Mouse (Mus musculus) left cerebral cortex, adult 11 months (tissue): ENCODE data around the gene Rasd1.

Experiments used
- DNase-seq: peaks from one replicate; pipeline ENCODE4 v3.0.0; 2022; ENCODE audit warnings: low spot score

Gene Rasd1

DNA sequence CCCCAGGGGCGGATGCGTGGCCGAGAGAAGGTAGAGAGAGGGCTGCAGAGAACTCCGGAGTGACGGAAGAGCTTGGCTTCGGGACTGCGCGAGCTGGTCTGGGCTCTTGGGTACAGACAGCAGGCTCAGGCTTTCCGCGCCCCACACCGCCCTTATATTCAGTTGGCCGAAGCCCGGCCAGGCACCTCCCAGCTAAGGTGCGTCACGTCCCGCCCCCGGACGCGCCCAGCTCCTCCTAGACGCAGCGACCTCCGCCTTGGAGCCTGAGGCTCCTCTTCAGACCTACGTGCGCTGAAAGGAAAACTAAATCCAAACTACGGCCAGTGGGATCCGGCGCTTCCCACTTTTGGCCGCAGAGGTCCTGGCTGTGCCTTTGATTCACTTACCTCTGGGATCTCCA, at the start of gene Rasd1:
TSS of gene Rasd1 (minus strand) at position 127 of the 400 bp plus-strand sequence.
- DNase-seq: peak; percentile 37

GRCm38 (mm10) chr11:60011516-60011915, 46.8 kb upstream of the Rasd1 start:
- no peak for DNase-seq

DNA sequence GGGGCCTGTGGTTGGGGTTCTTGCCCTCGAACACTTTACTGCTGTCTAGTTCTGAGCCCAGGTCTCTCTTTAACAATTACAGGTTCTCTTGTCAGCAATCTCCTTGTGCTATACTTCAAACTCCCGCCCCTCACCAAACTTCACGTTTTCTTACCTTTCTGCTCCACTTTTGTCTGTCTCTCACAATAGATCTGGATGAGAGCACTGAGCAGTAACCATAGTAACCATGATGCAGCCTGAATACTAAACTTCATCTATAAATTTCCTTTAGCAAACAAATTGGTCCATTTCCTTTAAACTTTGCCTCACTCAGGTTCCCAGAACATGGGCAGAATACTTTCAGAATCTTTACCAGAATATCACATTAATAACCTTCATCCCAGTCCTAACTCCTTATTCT, 44.7 kb upstream of the Rasd1 start:
- DNase-seq: no peak

GRCm38 (mm10) chr11:60005866-60006265, 41.1 kb upstream of the Rasd1 start:
- DNase-seq: no peak

- DNase-seq: peak; percentile 26
Observed at GRCm38 (mm10) chr11:60004716-60005115, 40.0 kb upstream of the Rasd1 start.

- DNase-seq: no peak
Observed at GRCm38 (mm10) chr11:60003811-60004210, 39.1 kb upstream of the Rasd1 start.

GRCm38 (mm10) chr11:60001231-60001980, 36.7 kb upstream of the Rasd1 start:
- DNase-seq: no peak

- DNase-seq: no peak
Observed at GRCm38 (mm10) chr11:59994318-59994717, 29.6 kb upstream of the Rasd1 start.

GRCm38 (mm10) chr11:59991365-59991764, 26.6 kb upstream of the Rasd1 start:
- DNase-seq: no peak

- no peak for DNase-seq
Observed at GRCm38 (mm10) chr11:59989406-59989805, 24.7 kb upstream of the Rasd1 start.

GRCm38 (mm10) chr11:59977831-59978230, 13.1 kb upstream of the Rasd1 start:
- DNase-seq: no peak

DNA sequence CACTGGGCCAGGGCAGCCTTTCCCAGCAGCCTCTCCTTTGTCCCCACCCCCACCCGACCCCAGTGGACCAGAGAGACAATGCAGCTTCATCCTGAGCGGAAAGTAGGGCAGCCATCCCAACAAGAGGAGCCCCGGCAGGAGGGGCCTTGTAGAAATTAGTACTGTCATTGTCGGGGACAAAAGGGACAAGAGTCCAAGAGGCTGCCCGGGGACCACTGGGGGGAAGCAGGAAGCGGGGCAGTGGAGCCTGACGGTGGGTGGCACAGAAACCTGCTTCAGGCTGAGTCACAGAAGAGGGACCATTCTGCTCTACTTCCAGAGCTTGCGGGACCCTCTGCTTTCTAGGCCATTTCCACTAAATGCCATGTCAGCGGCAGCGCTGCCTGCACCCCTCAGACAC, 10.5 kb upstream of the Rasd1 start:
- no peak for DNase-seq

GRCm38 (mm10) chr11:59973389-59973788, 8.6 kb upstream of the Rasd1 start:
- DNase-seq: no peak

DNA sequence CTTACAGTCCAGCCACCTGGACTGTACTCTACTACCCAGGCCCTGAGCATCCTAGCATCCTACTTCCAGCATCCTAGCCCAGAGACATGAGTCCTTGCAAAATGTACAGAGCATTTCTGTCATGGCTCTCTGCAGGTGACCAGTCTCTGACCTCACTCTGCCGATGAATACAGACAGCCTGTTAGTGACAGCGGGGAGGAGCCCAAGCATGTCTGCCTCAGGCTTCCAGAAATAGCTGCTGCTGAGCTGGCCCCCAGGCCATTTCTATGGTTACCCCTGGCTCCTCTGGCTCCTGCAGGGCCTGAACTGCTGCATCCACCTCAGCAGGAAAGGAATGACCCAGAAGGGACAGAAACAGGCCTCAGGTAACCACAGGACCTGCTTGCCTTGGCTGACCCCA, 6.9 kb upstream of the Rasd1 start:
- DNase-seq: no peak

DNA sequence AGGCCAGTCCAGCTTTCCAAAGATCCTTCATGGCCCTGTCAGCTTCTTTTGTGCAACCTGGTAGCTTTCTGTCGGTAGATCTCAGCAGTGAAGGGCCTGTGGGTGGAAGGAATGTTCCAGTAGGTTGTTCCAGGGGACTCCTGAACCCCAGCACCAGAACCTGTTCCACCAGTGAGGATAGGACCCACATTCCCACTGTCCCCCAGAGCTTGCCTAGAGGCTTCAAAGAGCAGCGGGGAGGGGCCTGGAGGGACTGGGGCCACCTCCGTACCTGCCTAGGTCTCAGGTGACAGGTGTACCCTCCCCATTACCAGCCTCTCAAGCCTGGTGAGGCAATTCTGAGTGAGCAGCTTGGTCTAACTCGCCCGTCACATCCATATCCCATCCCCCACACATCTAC, 6.0 kb upstream of the Rasd1 start:
- no peak for DNase-seq

DNA sequence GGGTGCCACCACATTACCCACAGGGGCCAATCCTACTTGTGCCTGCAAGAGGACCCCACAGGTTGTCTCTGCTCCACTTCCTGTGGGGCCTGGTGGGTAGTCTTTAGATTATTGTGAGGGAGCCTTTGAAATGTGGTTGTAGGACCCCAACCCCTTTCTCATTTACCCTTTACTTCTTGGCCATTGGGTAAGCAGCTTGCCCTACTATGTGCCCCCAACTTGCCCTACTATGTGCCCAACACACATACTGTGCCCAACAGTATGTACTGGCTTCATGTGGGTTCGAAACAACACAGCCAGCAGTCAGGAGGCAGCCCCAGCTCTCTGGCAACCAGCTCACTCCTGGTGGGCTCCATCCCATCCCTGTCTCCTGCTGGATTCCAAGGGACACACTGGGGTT, 3.0 kb upstream of the Rasd1 start:
- no peak for DNase-seq

GRCm38 (mm10) chr11:59966102-59966483, 1.3 kb upstream of the Rasd1 start:
- DNase-seq: no peak

- peak; percentile 64 for DNase-seq
Observed at GRCm38 (mm10) chr11:59965227-59966101, 720 bp upstream of the Rasd1 start.

- no peak for DNase-seq
Observed at GRCm38 (mm10) chr11:59964163-59964758, 483 bp downstream of the Rasd1 start.

- DNase-seq: no peak
Observed at GRCm38 (mm10) chr11:59963364-59964162, 1.2 kb downstream of the Rasd1 start.

GRCm38 (mm10) chr11:59962590-59962989, 2.2 kb downstream of the Rasd1 start:
- no peak for DNase-seq

GRCm38 (mm10) chr11:59961338-59961875, 3.3 kb downstream of the Rasd1 start:
- DNase-seq: no peak
